Mouse (Mus musculus): ENCODE results near the gene Sdhb.

Sdhb gene

DNA sequence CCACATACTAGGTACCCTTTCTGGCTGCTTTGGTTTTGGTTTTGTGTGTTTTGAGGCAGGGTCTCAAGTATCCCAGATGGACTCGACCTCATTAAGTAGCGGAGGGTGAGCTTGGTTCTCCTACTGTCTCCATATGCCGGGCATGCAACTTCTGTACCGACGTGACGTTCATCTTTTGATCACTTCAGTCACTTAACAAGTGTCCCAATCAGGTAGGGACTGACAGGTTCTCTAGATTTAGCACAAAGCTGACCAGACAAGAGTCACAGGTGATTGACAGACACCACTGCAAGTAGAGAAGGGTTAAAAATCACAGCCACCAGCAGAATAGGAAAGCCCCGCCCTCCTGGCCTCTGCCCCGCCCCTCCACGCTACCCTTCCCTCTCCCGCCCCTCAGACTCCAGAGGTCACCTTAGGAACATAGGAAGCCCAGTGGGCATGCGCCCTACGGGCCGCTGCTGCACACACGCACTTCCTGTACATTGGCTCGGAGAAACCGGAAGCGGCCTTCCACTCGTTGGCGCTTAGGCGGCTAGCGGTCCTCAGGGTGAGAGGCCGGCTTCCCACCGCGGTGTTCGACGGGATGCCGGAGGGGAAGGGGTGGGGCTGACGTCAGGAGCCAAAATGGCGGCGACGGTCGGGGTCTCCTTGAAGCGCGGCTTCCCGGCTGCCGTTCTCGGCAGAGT, at the start of gene Sdhb:
Sdhb (plus strand) TSS at position 423 of the 686 bp plus-strand sequence.
- DNase-seq (ENCODE audit: low spot score), result peak; percentile 92

DNA sequence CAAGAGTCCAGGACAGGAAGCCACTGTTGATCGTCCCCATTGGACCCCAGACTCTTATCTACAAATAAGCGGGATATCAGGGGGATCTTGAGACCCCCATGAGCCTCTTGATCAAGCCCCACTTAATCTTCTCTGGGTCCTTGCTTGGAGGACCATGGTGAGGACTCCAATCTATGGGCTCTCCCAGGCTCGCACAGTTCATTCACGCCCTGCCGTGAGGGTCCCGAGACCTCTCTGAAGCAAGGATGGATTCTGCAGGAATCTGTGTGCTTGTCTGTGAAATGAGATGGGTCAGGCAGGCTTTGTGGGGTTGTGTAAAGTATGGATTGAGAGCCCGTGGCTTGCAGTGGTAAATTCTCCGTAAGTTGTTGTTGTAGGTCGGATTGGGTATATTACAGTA, 49.6 kb upstream of the Sdhb start:
- no peak for DNase-seq (ENCODE audit: low spot score)

DNA sequence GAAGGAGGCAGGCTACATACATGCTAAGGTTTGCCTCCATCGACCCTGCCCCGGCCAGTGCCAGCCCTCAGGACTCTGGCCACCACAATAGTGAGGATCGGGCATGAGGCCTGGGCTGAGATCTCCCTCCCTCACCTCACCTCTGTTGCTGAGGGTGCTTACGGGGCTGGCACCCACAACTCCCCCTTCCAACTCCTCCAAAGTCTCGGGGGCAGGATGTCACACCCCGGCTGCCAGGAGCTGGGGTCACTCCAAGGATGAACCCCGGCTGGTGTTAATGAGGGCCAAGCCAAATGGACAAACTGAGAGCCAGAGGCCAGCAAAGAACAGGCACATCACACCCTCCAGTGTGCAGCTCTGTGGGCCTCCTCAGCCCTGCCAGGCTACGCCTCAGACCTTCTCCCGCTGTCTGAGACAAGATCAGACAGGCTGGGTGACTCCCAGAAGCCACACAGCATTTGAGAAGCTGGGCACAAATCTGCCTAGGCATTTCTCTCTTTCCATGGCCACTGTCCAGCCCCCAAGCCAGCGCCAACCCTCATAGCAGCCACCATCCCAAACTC, 48.7 kb upstream of the Sdhb start:
- DNase-seq (ENCODE audit: low spot score), result no peak

DNA sequence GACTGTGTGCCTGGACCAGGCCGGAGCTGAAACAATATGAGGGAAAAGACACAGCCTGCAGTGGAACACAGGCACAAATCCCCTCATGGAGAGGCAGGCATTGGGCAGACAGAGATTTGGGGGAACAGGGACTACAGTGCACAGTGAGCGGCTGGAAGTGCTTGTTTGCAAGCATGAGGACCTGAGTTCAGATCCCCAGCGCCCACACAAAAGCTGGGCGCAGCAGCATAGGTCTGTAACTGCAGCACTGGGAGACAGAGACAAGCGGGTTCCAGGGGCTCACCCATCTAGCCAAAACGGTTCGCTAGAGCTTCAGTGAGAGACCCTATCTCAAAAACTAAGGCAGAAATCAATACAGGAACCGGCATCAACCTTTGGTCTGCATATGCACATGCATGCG, 47.4 kb upstream of the Sdhb start:
- DNase-seq (ENCODE audit: low spot score), result no peak

DNA sequence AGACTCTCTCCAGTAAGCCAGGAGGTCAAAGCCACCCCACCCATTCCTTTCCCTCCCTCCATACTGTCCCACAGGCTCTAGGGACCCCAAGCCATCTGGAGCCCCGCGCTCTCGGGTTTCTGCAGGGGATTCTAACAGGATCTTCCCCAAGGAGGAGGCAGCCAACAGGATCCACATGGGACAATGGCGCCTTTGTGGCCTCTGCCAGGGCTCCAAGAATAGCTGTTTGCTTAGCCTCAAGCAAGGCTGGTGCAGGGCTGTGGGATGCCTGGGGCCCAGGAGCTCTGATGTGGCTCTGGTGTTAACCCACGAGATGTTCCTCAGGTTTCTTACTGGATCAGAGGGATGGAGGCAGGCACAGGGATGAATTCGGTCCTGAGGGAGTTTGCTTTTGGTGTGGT, 46.3 kb upstream of the Sdhb start:
- no peak for DNase-seq (ENCODE audit: low spot score)

DNA sequence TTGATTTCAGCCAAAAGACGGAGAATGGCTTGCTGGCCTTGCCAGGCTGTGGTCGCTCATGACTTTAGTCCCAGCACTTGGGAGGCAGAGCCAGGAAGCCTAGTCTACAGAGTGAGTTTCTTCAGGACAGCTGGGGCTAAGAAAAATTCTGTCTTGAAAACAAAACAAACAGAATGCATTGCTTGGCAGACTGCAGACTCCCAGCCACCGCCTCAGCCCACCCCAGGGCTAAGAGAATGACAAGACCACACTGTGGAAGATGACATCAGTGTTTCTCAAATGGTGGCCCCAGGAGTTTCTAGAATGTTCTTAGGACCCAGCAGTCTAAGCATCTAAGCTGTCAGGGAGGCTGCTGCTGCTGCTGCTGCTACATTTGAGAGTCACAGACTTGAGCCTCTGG, 45.8 kb upstream of the Sdhb start:
- DNase-seq (ENCODE audit: low spot score), result no peak

DNA sequence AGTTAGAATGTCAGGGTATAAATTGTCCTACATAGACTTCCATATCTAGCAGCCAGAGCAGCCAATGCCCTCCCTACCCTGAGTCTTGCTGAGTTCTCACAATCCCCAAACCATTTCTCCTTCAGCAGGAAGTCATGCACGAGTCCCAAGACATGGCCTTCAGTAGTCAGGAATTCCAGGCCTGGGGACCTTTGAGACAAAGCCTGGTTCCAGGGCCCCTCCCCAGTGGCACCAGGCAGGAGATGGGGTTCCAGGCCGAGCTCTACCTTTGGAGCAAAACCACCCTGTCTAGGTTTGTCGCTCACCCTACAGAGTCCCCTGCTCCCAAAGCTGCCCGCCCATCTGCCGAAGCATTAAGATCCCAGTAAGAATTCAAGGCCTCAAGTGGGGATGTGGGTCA, 44.7 kb upstream of the Sdhb start:
- DNase-seq (ENCODE audit: low spot score), result no peak

DNA sequence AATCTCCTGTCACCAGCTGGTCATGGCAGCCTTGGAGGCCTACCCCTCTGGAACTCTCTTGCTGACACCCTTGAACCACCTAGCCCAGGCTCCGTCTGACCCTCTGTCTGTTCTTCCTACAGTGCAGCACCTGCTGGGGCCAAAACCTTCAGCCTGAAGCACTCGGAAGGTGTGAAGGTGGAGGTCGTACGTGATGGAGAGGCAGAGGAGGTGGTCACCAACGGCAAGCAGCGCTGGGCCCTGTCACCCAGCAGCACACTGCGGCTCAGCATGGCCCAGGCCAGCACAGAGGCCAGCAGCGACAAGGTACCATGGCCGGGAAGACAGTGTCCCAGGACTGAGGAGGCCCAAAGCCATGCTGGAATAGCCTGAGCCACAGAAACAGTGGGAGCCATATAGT, 43.6 kb upstream of the Sdhb start:
- no peak for DNase-seq (ENCODE audit: low spot score)

DNA sequence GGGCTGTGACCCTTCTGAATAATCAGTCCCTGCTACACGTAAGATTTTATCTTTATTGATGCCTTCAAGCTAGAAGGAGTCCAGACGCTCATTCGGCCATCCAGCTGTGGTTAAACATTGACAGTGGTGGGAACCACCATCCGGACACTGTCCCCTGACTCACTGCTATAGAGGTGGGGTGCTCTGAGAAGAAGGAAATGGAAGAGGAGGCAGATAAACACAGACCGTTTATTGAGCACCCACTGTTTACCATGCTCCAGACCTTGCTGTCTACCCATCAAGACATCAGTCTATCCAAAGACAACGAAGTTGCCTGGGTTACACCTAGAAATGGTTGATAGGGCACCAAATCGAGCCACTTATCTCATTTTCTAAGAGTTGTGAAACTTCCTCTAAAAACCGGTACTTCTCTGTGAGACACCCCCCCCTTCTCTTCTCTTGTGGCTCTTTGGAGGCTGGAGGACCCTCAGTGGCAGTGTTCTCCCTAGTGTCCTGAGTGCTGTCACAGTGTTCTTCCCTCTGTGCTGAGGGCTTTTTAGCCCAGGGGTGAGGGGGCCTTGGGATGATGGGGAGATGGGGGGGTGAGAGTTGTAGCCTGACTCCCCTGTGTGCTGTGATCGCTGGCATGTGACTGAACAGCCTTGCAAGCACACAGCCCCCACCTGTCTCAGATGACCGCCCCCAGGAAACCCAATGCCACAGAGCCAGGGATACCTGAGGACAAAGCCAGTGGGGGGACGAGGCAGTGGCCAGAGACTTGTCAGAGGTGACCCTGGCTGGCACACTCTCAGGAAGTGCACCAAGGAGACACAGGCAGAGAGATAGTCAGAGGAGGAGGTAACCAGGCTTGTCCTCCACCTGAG, 40.8 kb upstream of the Sdhb start:
- no peak for DNase-seq (ENCODE audit: low spot score)

DNA sequence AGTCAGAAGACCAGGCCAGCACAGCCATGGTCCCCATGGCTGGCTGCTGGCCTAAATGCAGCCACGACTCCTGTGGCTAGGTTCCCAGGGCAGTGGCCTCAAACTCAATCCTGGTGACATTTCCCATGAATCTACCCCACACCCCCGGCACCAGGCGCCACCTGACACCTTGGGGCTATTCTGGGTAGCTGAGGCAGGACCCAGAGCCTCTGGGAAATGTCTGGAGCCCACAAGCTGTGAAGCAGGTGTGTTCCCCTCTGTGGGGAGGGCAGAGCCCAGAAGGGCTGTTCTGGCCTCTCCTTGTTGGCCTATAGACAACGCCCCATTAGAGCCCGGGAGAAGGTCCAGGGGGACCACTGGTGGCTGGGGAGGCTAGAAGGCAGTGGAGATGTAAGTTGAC, 38.5 kb upstream of the Sdhb start:
- DNase-seq (ENCODE audit: low spot score), result no peak

DNA sequence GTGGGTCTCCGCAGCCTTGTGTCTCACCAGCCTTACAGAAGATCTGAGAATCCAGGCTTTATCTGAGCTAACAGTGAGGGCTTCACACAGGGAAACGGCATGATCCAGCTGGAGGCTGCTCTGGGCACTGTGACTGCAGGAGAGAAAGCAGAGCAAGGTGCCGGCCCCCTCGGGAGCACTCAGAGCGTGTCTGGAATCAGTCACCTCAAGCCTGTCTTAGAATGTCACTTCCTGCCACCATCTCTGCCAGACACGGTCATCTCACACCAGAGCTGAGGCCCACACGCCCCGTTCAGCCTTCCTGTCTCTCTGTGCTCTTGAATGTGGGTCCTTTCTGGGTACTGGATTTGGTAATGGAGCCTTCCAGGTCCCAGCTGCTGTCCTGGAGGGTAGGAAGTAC, 35.4 kb upstream of the Sdhb start:
- DNase-seq (ENCODE audit: low spot score), result no peak

DNA sequence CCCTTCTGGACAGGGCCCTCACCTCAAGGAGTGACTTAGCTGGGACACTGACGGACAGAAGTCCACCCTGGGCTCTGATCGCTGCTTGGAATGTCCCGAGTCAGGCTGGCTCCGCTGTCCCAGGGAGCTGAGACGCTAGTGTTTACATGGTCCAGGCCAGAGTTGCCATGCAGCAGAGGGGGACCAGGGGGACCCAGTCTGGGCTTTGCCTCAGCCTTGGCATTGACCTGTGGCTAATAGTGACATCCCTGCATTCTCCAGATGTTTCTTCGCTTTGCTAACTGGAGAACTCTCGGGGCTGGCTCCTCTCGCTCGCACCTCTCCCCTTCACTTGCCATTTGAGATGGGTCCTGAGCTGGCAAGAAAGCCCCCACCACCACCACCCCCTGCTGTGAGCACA, 32.7 kb upstream of the Sdhb start:
- DNase-seq (ENCODE audit: low spot score), result no peak

DNA sequence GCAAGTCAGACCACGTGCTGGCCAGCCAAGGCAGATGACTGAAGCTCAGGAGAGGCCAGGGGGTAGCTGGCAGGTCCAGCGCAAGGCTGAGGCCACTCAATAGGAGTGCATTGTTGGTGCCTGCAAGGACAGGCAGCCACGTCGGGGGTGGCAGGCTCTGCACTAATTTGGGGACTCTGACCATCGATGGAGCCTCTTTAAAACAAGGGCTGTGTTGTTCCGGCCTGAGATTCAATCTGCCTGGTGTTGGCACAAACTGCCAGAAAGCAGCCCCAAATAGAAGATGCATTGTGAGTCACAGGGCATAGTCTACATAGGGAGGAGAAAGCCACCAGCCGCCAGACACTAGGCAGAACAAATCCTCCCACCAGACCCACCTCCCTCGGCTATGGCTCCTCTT, 31.3 kb upstream of the Sdhb start:
- DNase-seq (ENCODE audit: low spot score), result no peak

DNA sequence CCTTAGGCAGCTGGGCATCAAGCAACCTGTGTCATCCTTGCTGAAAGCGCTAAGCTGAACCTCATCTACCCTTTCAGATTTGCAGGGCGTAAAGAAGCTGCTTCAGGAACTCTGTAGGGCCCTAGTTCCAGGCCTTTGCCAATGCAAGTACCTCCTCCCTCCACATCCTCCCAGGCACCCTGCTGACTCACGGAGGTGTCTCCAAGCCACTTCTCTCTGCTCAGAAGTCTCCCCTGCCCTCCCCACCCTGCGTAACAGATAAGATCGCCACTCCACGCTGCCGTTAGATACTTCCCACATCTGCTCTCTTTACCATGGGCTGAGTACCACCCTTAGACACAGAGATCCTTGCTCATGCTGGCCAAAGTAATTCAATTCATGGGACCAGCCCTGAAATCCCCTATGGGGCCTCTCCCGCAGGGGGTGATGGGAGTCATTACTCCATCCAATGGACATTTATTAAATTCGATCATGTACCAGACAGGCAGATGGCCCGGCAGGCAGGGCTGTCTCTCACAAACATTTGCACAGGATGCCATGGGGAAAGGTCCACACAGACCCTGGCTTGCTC, 30.0 kb upstream of the Sdhb start:
- DNase-seq (ENCODE audit: low spot score), result no peak

DNA sequence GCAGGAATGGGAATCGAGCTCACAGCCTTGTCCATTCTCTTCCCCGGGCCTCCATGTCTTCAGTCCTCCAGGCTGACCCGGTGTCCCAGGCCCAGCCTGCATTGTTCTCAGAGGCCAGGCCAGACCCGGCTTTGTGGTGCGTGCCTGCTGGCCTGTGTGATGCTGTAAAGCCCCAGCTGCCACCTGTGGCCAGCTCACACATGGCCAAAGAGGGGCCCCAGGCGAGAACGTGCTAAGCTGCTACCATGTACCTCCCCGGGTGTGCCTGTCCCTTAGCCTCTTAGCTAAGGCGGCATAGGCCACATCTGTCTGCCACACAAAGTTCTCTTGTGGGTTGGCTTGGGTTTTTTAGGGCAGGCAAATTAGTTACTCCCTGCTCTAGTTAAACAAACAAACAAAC, 25.4 kb upstream of the Sdhb start:
- no peak for DNase-seq (ENCODE audit: low spot score)

DNA sequence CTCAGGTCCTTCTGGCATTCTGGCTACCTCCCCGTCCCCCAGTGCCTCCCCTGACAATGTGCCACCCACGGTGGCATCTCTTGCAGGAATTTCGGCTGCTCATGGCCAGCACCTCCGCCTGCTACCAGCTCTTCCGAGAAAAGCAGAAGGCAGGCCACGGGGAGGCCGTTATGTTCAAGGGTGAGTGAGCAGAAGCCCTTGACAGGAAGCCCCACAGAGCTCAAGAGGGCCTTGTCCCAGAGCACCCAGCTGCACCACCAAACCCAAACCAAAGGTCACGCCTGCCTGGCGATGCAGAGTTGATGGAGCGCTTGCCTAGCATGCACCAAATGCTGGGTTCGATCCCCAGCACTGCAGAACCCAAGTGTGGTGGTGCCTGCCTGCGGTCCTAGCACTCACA, 16.6 kb upstream of the Sdhb start:
- no peak for DNase-seq (ENCODE audit: low spot score)

DNA sequence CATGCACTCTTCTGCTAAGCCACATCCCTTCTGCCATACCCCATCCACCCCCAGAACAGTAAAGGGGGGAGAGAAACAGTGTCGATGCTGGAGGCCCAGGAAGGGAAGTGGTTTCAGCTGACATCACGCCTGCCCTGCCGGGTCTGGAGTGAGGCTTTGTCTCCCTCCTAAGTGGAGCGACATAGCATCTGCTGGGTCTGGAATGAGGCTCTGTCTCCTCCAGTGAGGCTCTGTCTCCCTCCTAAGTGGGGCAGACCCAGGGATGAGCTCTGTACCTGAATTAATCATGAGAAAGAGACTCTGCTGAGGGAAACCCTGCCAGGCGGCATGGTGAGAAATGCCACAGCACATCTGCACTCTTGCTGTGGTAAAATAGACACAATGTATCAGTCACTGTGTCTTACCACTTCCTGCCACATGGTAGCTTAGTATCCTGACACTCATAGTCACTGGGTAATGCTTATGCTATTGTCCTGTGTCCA, 16.0 kb upstream of the Sdhb start:
- DNase-seq (ENCODE audit: low spot score), result no peak

DNA sequence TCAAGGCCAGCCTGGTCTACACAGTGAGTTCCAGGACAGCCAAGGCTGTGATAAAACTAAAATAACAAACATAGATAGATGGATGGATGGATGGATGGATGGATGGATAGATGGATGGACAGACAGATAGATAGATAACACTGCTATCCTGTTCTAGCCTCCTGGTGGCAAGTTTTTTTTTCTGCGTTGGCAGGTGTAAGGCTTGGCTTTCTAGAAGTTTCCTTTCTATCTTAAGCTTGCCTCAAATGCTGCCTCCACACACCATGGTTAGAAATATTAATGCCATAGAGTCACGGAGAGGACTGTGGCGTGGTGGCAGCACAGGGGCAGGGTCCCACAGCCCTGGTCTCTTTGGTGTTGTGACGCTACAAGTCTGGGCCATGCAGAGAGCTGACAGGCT, 15.4 kb upstream of the Sdhb start:
- DNase-seq (ENCODE audit: low spot score), result no peak

DNA sequence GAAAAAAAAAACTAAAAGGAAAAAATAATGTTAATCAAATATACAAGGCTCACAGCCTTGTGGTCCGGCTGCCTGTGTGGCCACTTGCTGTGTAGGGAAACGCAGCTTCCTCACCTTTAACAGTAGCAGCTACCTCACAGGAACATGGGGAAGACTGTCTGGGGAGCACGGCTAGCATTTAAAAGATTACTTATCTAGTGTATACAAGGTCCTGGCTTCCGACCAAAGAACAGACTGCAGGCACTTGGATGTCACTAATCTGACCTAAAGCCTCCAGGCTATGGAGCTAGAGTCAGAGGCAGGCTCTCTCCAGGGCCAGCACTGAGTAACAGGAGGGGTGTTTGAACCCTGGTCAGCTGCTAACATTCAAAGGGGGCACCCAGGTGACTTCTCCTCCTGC, 15.0 kb upstream of the Sdhb start:
- no peak for DNase-seq (ENCODE audit: low spot score)

DNA sequence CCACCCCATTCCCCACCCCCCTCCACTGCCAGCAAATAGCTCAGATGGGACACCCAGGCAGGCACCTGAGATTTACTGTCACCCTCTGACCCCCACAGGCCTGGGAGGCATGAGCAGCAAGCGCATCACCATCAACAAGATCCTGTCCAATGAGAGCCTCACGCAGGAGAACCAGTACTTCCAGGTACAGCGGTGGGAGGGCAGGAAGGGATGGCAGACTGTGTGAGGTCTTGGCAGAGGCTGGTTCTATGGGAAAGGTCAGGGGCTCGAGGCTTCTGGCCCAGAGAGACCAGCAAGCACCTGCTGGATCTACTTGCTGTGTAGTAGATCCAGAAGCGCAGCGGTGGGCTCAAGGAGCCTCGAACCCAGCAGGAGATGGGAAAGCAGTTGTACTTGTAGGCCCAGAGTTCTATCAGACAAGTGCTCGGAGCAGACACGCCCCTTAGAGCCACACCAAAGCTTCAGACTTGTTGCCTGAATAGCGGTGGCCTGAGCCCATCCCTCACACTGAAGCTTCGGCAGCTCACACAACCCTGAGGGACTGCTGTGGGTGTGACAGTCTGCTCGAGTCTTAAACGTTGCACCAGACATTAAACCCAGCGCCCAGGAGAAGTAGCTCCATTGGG, 14.3 kb upstream of the Sdhb start:
- DNase-seq (ENCODE audit: low spot score), result no peak

DNA sequence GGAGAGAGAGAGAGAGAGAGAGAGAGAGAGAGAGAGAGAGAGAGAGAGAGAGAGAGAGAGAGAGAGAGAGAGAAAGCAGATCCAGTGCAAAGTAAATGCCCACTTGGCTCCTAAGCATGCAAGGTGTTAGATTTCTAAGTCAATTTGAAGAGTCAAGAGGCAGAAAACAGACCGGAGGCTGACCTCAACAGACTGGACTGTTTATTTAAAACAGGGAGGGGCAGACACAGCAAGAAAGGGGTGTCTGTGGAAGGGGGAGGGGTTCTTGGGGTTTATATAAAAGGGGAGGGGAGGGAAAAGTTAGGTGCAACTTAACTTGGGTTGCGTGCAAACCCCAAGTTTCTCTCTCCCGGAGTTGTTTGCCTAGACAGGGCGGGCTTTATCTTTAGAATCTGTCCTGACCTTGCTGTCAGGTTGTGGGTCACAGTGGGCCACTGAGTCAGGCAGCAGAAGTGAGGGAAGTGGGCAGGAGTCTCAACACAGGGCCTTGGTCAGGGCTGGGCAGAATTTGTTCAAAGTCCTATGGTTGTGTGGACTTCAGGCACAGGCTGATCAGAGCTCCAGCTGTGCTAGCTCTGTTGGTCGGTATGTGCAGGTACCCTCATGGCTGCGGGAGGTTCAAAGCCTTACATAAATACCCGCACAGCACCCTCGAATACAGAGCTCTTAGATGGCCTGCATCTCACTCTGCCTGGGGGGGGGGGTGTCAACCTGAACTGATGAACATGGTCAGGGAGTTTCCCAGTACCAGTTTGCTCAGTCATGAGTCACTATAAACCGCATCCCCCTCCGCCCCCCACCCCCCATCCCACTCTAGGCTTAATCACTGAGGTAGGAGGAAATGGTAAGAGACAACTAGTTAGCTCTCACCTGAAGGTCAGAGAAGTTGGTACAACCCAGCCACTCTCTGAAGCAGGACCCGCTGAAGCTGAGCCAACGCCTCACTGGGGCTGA, 13.2 kb upstream of the Sdhb start:
- DNase-seq (ENCODE audit: low spot score), result no peak

Data from c-Kit-positive CD71-positive TER-119-positive erythroid progenitor cells, embryonic 14.5 days (primary cell).